Mouse (Mus musculus) adrenal gland, adult (tissue): ENCODE results near the gene Magi2.

Experiments
- DNase-seq, 2 experiments: peaks; one replicate each; pipeline ENCODE4 v3.0.0; 2022 to 2023; ENCODE audit warnings: low spot score in 1 of 2; ENCODE audit not compliant: inconsistent age in 2 of 2

Gene Magi2

GRCm38 (mm10) chr5:19745376-19745775, 518.5 kb downstream of the Magi2 start:
- DNase-seq, result no peak

- no peak for DNase-seq
Measured at GRCm38 (mm10) chr5:19745916-19746315, 519.1 kb downstream of the Magi2 start.

DNA sequence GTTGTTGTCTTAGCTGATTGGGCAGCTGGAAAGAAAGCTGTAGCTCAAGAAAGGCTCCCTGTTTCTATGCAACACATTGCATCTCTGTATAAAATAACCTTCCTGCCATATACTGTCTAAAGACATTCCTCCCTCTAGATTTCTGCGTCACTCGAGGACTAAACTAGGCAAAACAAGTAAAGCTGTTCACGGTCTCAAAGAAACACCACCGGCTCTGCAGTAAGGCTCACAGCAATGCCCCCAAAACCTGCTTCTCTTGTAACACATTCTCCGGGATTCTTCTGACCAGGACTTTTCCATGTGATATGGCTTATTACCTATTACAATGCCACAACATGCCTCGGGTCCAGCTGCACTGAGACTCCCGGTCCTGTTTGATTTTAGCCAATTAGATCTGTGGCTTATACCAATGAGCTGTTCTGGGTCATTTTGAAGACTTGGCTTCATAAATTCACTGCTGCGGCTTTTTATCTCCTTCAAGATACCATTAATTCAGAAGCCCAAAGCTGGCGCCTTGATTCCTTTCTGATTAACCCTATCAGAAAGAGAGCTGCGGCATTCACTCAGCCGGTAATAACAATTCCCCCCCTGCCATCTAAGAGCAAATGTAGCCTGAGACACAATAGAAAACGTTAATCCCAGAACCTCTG, 520.2 kb downstream of the Magi2 start:
- no peak for DNase-seq

DNA sequence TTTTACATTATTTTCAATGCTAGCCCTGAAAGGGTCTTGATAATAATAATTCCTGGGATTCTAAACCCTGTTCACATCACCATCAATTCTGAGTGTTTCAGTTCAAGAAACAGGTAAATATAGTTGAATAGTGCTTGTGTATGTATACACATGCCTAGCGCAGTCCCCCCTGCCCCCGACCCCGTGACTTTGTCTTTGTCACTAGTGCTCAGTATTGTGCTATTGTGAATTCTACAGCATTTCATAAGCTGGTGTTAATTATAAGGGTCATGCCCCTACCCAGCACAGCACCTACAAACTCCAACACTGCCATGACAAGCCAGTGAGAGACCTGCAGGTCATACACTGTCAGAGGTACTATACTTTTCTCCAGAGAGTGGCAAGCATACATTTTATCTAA, 520.8 kb downstream of the Magi2 start:
- no peak for DNase-seq

- no peak for DNase-seq
Measured at GRCm38 (mm10) chr5:19779224-19779623, 552.4 kb downstream of the Magi2 start.

DNA sequence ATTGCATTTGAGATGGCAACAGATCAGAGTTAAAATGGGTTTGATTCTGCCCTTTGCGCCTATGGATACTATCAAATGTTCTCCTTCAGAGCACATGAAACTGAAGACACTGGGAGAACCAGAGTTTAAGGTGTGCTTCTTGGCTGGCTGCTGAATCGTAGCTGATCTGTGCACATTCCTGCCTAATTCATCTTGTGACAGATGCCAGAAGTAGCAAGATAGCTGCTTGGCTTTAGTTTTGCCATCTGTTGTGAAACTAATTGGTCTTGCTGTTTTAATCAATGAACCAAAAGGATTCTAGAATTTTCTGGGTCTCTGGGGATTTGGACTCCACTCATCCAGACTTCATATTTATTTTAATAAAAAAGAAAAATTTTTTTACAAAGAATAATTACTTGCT, 553.2 kb downstream of the Magi2 start:
- no peak for DNase-seq

GRCm38 (mm10) chr5:19785320-19785719, 558.5 kb downstream of the Magi2 start:
- DNase-seq, result no peak

- no peak for DNase-seq
Measured at GRCm38 (mm10) chr5:19787522-19788144, 560.8 kb downstream of the Magi2 start.

DNA sequence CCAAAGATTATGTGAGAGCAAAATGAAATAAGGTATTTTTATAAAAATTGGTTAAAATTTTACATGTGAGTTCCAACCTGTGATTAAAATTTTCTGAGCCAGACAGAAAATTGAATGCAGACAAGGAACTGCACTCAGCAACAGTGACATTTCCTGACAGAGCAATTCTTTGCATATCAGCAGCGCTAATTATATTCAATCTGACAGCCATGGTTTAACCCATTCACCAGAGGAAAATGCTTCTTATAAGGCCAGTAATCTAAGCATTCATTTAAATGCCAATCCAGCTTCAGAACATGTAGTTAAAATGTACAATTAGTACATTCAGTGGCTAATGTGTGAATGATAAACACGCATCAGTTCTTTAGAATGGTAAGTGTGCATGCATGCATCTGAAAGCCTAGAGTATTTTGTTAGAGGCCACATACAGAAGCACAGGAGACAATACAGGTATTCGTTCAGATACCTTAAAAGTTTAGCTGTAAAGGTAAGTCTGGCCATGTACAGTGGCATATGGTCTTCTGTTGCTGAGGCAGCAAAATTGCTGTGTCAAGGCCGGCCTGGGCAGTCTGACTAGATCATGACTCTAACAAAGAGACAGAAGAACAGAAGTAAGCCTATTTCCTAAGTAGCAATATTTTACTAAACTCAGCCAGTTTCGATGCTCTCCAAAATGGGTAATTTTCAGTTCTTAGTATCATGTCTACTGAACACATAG, 576.4 kb downstream of the Magi2 start:
- no peak for DNase-seq

- no peak for DNase-seq
Measured at GRCm38 (mm10) chr5:19822502-19822901, 595.7 kb downstream of the Magi2 start.

- no peak for DNase-seq
Measured at GRCm38 (mm10) chr5:19825943-19826342, 599.1 kb downstream of the Magi2 start.

GRCm38 (mm10) chr5:19829341-19829740, 602.5 kb downstream of the Magi2 start:
- DNase-seq, result no peak

DNA sequence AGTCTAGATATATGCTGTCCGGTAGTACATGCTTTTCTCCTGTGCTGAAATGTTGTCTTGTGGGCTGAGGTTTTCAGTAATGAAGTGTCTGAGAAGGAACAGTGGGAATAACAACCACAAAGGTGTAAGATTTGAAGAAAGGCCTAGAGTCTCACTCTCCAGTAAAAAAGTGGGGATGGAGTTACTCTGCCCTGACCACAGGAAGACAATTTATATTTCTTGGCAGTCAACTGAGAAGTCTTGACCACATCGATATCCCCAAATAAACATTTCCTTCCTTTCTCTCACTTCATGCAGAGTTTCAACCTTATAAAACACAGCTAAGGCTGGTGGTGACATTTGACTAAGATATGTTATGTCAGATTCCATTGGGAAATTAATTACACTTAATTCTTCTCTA, 636.0 kb downstream of the Magi2 start:
- no peak for DNase-seq

GRCm38 (mm10) chr5:19870406-19870805, 643.6 kb downstream of the Magi2 start:
- DNase-seq, result no peak

GRCm38 (mm10) chr5:19891693-19892092, 664.9 kb downstream of the Magi2 start:
- DNase-seq, result peak in 1 of 2 experiments; percentile 18

- DNase-seq, result no peak
Measured at GRCm38 (mm10) chr5:19895893-19896292, 669.1 kb downstream of the Magi2 start.

DNA sequence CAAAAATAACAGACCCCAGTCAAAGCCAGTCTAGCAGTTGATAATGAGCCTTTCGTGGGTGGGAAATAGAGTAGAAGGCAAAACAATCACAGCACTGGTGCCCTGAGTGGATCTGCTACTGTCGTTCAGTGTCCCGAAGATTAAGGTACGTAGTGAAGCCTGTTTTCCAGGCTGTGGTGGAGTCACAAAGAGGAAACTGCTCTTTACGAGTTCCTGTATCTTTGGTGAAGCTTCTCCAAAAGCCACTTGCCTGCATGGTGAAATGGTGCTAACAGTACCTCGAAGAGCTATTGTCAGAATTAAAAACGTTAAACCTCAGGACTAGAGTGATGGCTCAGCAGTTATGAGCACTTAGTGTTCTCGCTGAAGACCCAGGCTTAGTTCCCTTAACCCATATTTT, 674.8 kb downstream of the Magi2 start:
- no peak for DNase-seq

GRCm38 (mm10) chr5:19906636-19907035, 679.8 kb downstream of the Magi2 start:
- DNase-seq, result no peak

- no peak for DNase-seq
Measured at GRCm38 (mm10) chr5:19907381-19907982, 680.6 kb downstream of the Magi2 start.

- DNase-seq, result peak in 1 of 2 experiments; percentile 54
Measured at GRCm38 (mm10) chr5:19907983-19908705, 681.3 kb downstream of the Magi2 start.

GRCm38 (mm10) chr5:19908706-19909060, 681.8 kb downstream of the Magi2 start:
- peak in 1 of 2 experiments; percentile 22 for DNase-seq
